In genomic region chr4:45416314-45416713, GRCm38 (mm10) we compare ENCODE assay signal across 26 mouse cellular contexts.
"Had no signal": no experiment of that assay in that cellular context is flagged by ENCODE, and none has a peak within 500 bp of the region (broad histone marks: within the 10 kb centered on the region; RNA-seq: fewer than 3 reads in every experiment).

No protein-coding gene starts in this region.

- H3K4me3 ChIP-seq: heart, adult 2 months; heart, embryonic 13.5 days; heart, embryonic 15.5 days; hindbrain, embryonic 15.5 days; kidney, embryonic 15.5 days; limb, embryonic 13.5 days; limb, embryonic 15.5 days; liver, embryonic 12.5 days had no signal

- H3K9ac ChIP-seq: heart, embryonic 13.5 days; heart, embryonic 15.5 days; hindbrain, embryonic 15.5 days; kidney, embryonic 15.5 days; limb, embryonic 13.5 days; limb, embryonic 15.5 days; liver, embryonic 12.5 days; liver, embryonic 14.5 days had no signal

- H3K4me2 ChIP-seq: heart, embryonic 11.5 days; heart, embryonic 13.5 days; heart, embryonic 15.5 days; hindbrain, embryonic 15.5 days; kidney, embryonic 15.5 days; limb, embryonic 13.5 days; limb, embryonic 15.5 days; liver, embryonic 12.5 days had no signal

- H3K36me3 ChIP-seq: heart, embryonic 13.5 days; heart, embryonic 15.5 days; hindbrain, embryonic 15.5 days; kidney, embryonic 15.5 days; limb, embryonic 13.5 days; limb, embryonic 15.5 days; liver, embryonic 12.5 days had no signal

- H3K9me3 ChIP-seq: heart, embryonic 13.5 days; heart, embryonic 15.5 days; hindbrain, embryonic 15.5 days; kidney, embryonic 15.5 days; limb, embryonic 13.5 days; limb, embryonic 15.5 days; liver, embryonic 12.5 days had no signal

- DNase-seq: gastrocnemius, postnatal 14 days; gastrocnemius, postnatal 36 days; heart, adult 11 months; heart, adult 2 months; heart, postnatal 14 days; heart, postnatal 36 days; kidney, adult 11 months; kidney, adult 2 months; kidney, adult 9 months; kidney, postnatal 14 days; kidney, postnatal 36 days; layer of hippocampus, adult 9-11 months; layer of hippocampus, postnatal 36 days; left cerebral cortex, postnatal 4 days had no signal

- H3K27ac ChIP-seq: heart, adult 2 months; heart, embryonic 13.5 days; heart, embryonic 15.5 days; hindbrain, embryonic 15.5 days; hindbrain, postnatal 0 days; kidney, embryonic 15.5 days; kidney, postnatal 0 days; limb, embryonic 13.5 days; limb, embryonic 15.5 days; liver, embryonic 12.5 days; liver, embryonic 14.5 days had no signal

- H3K27me3 ChIP-seq: heart, embryonic 13.5 days; heart, embryonic 15.5 days; hindbrain, embryonic 15.5 days; kidney, embryonic 15.5 days; limb, embryonic 13.5 days; limb, embryonic 15.5 days had no signal

- ATAC-seq: hindbrain, postnatal 0 days; intestine, embryonic 16.5 days; liver, embryonic 12.5 days had no signal
